Mouse (Mus musculus) kidney, embryonic 14.5 days (tissue): ENCODE data around the gene Vmn2r112. TPM values are rescaled to one million over a fixed set of nuclear protein-coding genes. Genes with fewer than 3 reads are reported as not detected.
"Not testable (repeated sequence)": the region's sequence is repeated elsewhere in the genome, so short reads cannot be mapped to it uniquely, and the experiment has no call there.

Source experiments
- ATAC-seq: fragments of 200-750 bp; cut with Nextera tagmentation; 2 replicates; pipeline ENCODE4 v1.8.0; 2017; ENCODE audit warnings: moderate number of reproducible peaks, mild to moderate bottlenecking, moderate TSS enrichment, moderate library complexity; ENCODE audit not compliant: low FRiP score, low TSS enrichment
- H3K27ac ChIP-seq: fragments of 300-500 bp; sonication (generic); 2 replicates; pipeline ENCODE4 v1.5.1; 2014; ENCODE audit warnings: low read depth, mild to moderate bottlenecking, low read length, moderate library complexity, mixed read lengths
- H3K27me3 ChIP-seq: fragments of 300-500 bp; sonication (generic); 2 replicates; pipeline ENCODE4 v1.6.1; 2014; ENCODE audit warnings: mild to moderate bottlenecking, low read length; ENCODE audit not compliant: control insufficient read depth, insufficient read depth
- H3K36me3 ChIP-seq: fragments of 300-500 bp; sonication (generic); 2 replicates; pipeline ENCODE4 v1.6.1; 2014; ENCODE audit warnings: low read length, mixed read lengths; ENCODE audit not compliant: control insufficient read depth, insufficient read depth
- H3K4me1 ChIP-seq: fragments of 300-500 bp; sonication (generic); 2 replicates; pipeline ENCODE4 v1.6.1; 2014; ENCODE audit warnings: low read length, mixed read lengths; ENCODE audit not compliant: control insufficient read depth, insufficient read depth
- H3K4me2 ChIP-seq: fragments of 300-500 bp; sonication (generic); replicated peaks from 2 replicates; pipeline ENCODE4 v1.6.1; 2014; ENCODE audit warnings: low read depth, mild to moderate bottlenecking, low read length
- H3K4me3 ChIP-seq: fragments of 300-500 bp; sonication (generic); 2 replicates; pipeline ENCODE4 v1.5.1; 2014; ENCODE audit warnings: mild to moderate bottlenecking, low read length
- H3K9ac ChIP-seq: fragments of 300-500 bp; sonication (generic); 2 replicates; pipeline ENCODE4 v1.6.1; 2014; ENCODE audit warnings: low read depth, mild to moderate bottlenecking, low read length, moderate library complexity
- H3K9me3 ChIP-seq: fragments of 300-500 bp; sonication (generic); 2 replicates; pipeline ENCODE4 v1.6.1; 2016; ENCODE audit warnings: low read length; ENCODE audit not compliant: control insufficient read depth
- WGBS: fragments of 180-500 bp; shearing (Covaris S2); extraction: QIAGEN DNeasy Blood & Tissue Kit; methylation state at CpG from one replicate; pipeline ENCODE4 v1.1.7; 2014; 5-methylcytosine and 5-hydroxymethylcytosine counted together
- polyA plus RNA-seq: library from polyadenylated mRNA; unstranded; fragments of >200 nt; fragmentation: Nextera tagmentation; extraction: Ambion mirVana; gene quantifications from 2 replicates; pipeline ENCODE4 v1.2.1, GENCODE M21; 2014

Vmn2r112 gene
- polyA plus RNA-seq, result not detected in 2 replicates

DNA sequence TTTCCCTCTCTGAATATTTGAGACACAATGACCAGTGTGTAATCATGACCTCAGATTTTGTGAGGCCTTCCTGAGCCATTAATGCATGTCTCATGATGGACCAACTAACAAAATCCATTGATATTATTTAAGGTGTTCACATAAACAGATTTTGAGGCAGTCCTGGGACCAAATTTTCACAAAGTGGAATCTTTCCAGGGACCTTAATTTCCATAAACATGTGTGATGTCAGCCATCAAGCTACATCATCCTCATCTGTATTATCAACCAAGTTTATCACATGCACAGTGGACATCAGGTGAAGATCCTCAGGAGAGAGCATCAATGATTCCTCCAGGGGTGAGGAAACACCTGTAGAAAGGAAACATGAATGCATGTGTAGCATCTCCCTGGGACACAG lies at the start of gene Vmn2r112:
Gene Vmn2r112 (plus strand): TSS at position 301 of the 400 bp plus-strand sequence.
- not testable (repeated sequence) for H3K36me3 ChIP-seq, H3K9me3 ChIP-seq, H3K9ac ChIP-seq, ATAC-seq, H3K4me3 ChIP-seq, H3K27ac ChIP-seq, H3K27me3 ChIP-seq, H3K4me2 ChIP-seq, H3K4me1 ChIP-seq

DNA sequence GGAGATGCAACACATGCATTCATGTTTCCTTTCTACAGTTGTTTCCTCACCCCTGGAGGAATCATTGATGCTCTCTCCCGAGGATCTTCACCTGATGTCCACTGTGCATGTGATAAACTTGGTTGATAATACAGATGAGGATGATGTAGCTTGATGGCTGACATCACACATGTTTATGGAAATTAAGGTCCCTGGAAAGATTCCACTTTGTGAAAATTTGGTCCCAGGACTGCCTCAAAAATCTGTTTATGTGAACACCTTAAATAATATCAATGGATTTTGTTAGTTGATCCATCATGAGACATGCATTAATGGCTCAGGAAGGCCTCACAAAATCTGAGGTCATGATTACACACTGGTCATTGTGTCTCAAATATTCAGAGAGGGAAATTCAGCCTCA lies 27.4 kb upstream of the Vmn2r112 start, which contains the start of gene Vmn2r111:
Gene Vmn2r111 (minus strand): TSS at position 101 of the 400 bp plus-strand sequence.
- H3K9ac ChIP-seq, ATAC-seq, H3K36me3 ChIP-seq, H3K27me3 ChIP-seq, H3K9me3 ChIP-seq, H3K4me3 ChIP-seq, H3K4me2 ChIP-seq, H3K27ac ChIP-seq, H3K4me1 ChIP-seq: not testable (repeated sequence)
- WGBS, result 63% methylated on average over 1 of the region's 1 CpGs

DNA sequence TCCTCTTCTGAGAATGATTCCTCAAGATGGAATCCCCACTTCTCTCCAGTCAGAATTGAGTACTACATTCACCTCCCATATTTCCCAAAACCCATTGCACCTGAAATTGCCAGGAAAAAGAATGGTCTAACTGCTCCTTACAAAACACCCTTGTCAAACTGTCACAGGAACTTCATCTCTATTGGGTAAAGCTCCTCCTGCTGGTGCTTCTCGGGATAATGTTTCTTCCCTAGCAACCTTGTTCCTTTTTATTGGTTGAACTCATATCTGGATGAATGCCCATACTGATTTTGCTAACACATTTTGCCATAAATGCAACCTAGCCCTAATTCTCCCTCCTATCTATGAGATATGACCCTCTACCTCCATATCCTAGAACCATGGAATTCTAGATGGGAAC lies 29.9 kb downstream of the Vmn2r112 start:
- Histone ChIP-seq H3K36me3 (no peaks in the 10 kb centered on the region), H3K27ac (no peak overlapping the region), H3K4me3 (no peak overlapping the region), H3K4me1 (no peaks in the 10 kb centered on the region), H3K4me2 (no peak overlapping the region), H3K9me3 (no peaks in the 10 kb centered on the region), H3K27me3 (no peaks in the 10 kb centered on the region), H3K9ac (no peak overlapping the region)
- WGBS, result 74% methylated on average over 1 of the region's 1 CpGs
- ATAC-seq, result no peak

Other genes starting within 250 kb of the Vmn2r112 start
- gene Zfp944, start 239.6 kb upstream of the Vmn2r112 start, polyA plus RNA-seq, result 12.8 and 15.8 TPM in 2 replicates
- gene Zfp758, start 239.5 kb upstream of the Vmn2r112 start, polyA plus RNA-seq, result 9.2 and 9.7 TPM in 2 replicates
- gene Zfp946, start 176.7 kb upstream of the Vmn2r112 start, polyA plus RNA-seq, result 12.3 and 16.8 TPM in 2 replicates
- not detected in 2 replicates for gene Vmn2r111, start 27.5 kb upstream of the Vmn2r112 start, polyA plus RNA-seq